Mouse (Mus musculus) cerebellum, adult 2 months (tissue): ENCODE measurements at regions not wholly inside any gene's neighbourhood (a gene's known extent, or its start where the extent isn't known, plus 50 kb on each side); places are given as distances from the start of the nearest gene placed in this dataset.

Experiments
- CTCF ChIP-seq: fragments of 200-500 bp; IDR thresholded peaks from 2 replicates; pipeline ENCODE4 v1.5.1; 2011; ENCODE audit warnings: low read depth, mild to moderate bottlenecking, control low read depth, low read length, moderate library complexity, borderline replicate concordance; ENCODE audit not compliant: insufficient read depth
- POLR2A ChIP-seq: fragments of 200-500 bp; IDR thresholded peaks from 2 replicates; pipeline ENCODE4 v1.6.1; 2011; ENCODE audit warnings: low read length, control low read depth, borderline replicate concordance; ENCODE audit not compliant: insufficient read depth

DNA sequence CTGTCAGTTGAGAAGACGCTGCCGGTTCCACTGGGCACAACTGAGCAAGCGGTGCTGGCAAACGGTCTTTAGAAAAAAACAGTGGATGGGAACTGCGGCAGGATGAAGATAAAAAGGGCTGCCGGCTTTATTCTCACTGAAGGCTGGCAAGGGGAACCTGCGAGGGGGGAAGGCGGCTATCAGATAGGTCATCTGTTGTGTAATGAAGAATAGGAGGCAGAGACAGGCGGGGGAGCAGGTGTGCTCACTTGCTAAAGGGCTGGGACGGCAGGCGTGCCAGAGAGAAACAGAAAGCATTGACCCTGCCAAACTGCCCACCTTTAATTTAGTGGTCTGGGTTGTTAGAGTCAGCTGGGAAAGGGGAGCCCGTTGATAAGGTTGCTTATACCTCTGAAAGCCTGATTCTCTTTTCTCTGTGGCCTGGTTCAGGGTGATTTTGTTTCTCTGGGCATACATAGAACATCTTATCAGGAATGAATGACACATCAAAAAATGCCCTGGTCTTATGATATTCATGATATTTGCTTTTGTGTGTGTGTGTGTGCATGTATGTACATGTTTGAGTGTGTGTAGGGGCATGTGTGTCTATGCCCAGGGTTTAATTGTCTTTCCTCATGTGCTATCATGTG is 93.7 kb upstream of the Mki67 start:
- no peak for TF ChIP-seq CTCF
- TF ChIP-seq POLR2A, result no peak
